In the genomic region with DNA sequence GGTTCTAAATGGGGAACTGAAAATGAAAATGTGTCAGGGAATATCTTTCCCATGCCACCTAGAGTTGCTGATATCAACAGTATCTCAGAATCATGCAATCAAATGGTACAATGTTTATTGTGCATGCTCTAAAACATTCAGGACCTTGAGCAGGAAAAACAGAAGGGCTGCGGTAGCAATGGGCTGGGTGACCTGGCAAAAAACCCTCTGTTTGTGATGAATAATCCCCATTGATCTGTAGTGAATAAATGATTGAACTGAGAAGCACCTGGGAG, we compare ENCODE assay signal across 1 mouse cellular context.
TF ChIP-seq lines count a peak whose summit lies in the region.

No protein-coding gene starts in this region.

TF ChIP-seq in CH12.LX, 34 proteins besides CTCF, POLR2A, EP300 and RAD21 (continued from another document):
- TF ChIP-seq ELF1 (IDR thresholded peaks at IDR 0.05; ENCODE audit: low read depth, low read length) (no peak), BHLHE40 (IDR thresholded peaks at IDR 0.05; ENCODE audit: low read depth, low read length) (peak; percentile 1; the same call in 1 of the 2 replicates), CHD1 (IDR thresholded peaks at IDR 0.05; ENCODE audit: low read depth, low read length) (no peak)
